Comparison of ENCODE assay signal across 8 mouse cellular contexts in the genomic region with DNA sequence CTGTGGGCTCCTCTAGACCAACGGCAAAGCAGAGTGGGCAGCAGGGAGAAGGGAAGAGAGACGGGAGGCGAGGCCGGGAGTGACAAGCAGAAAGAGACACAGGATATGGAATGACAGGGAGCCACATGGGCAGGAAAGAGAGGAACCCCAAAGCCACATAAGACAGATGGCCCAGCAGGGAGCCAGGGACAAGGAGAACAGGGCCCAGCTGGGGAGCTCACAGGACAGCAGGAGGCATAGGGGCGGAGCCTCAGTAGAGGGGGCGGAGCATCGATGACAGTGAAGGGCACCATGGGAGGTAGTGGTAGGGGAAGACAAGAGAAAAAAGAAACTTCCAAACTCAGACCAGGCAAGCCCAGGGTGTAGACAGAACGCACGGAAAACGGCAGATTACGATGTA. TPM values are rescaled to one million over a fixed set of nuclear protein-coding genes. Genes with fewer than 3 reads are reported as not detected.
DNase-seq lines count a peak whose midpoint lies in the region; ATAC-seq and TF ChIP-seq lines count a peak whose summit lies in the region.

No protein-coding gene starts in this region.

- no peaks in the 10 kb centered on the region for H3K9me3 ChIP-seq in lung, embryonic 14.5 days (ENCODE audit: low read depth, low read length)
- no peaks in the 10 kb centered on the region for H3K9me3 ChIP-seq in hindbrain, embryonic 13.5 days
- H3K9me3 ChIP-seq in liver, postnatal 0 days (ENCODE audit: low read length): no peaks in the 10 kb centered on the region

- H3K27ac ChIP-seq in lung, embryonic 14.5 days (ENCODE audit: low read depth): peak overlapping the region; percentile 21; the same call in 1 of the 2 replicates
- peak overlapping the region; percentile 60; the same call in 1 of the 2 replicates for H3K27ac ChIP-seq in hindbrain, embryonic 13.5 days
- H3K27ac ChIP-seq in liver, postnatal 0 days (ENCODE audit: low read depth): peak overlapping the region; percentile 44; the same call in 1 of the 2 replicates

- DNase-seq in CD4-positive, CD25-positive, alpha-beta regulatory T cell, adult 2 months (ENCODE audit: low read depth, low spot score): peak; percentile 37
- DNase-seq in lung, embryonic 14.5 days: peak; percentile 49
- no peak for DNase-seq in lung, postnatal 14 days
- DNase-seq in liver, postnatal 0 days: peak; percentile 62
- no peak for DNase-seq in left cerebral cortex, postnatal 14 days (ENCODE audit: low spot score in 2 of 2)
- no peak for DNase-seq in embryo, embryonic 10 days (ENCODE audit: low spot score)

- no peaks in the 10 kb centered on the region for H3K27me3 ChIP-seq in lung, embryonic 14.5 days (ENCODE audit: insufficient read depth, low read length)
- H3K27me3 ChIP-seq in hindbrain, embryonic 13.5 days: no peaks in the 10 kb centered on the region
- H3K27me3 ChIP-seq in liver, postnatal 0 days (ENCODE audit: insufficient read depth, low read length): no peaks in the 10 kb centered on the region

- TF ChIP-seq CTCF in lung, embryonic 14.5 days (IDR thresholded peaks at IDR 0.05; ENCODE audit: low read depth): no peak
- no peak for TF ChIP-seq CTCF in liver, postnatal 0 days (IDR thresholded peaks at IDR 0.05; ENCODE audit: low read depth)

- no peaks in the 10 kb centered on the region for H3K36me3 ChIP-seq in lung, embryonic 14.5 days (ENCODE audit: insufficient read depth)
- no peaks in the 10 kb centered on the region for H3K36me3 ChIP-seq in hindbrain, embryonic 13.5 days
- H3K36me3 ChIP-seq in liver, postnatal 0 days (replicated peaks; ENCODE audit: insufficient read depth, low read length): no peaks in the 10 kb centered on the region

- H3K9ac ChIP-seq in lung, embryonic 14.5 days: no peak overlapping the region
- H3K9ac ChIP-seq in hindbrain, embryonic 13.5 days: 0 out of 2 replicates have a peak overlapping the region, but pooled peaks have one; percentile 24
- no peak overlapping the region for H3K9ac ChIP-seq in liver, postnatal 0 days (replicated peaks)

- ATAC-seq in CD4-positive, CD25-positive, alpha-beta regulatory T cell, adult 4 months: no peak
- ATAC-seq in lung, embryonic 14.5 days (ENCODE audit: insufficient read depth): peak; percentile 18; the same call in 1 of the 2 replicates
- no peak for ATAC-seq in hindbrain, embryonic 13.5 days (ENCODE audit: low FRiP score)
- ATAC-seq in liver, postnatal 0 days: peak; percentile 22

- no peak overlapping the region for H3K4me2 ChIP-seq in lung, embryonic 14.5 days
- no peak overlapping the region for H3K4me2 ChIP-seq in hindbrain, embryonic 13.5 days
- H3K4me2 ChIP-seq in liver, postnatal 0 days (ENCODE audit: low read depth, low read length): no peak overlapping the region

- no peak overlapping the region for H3K4me3 ChIP-seq in lung, embryonic 14.5 days (ENCODE audit: low read depth, low read length)
- no peak overlapping the region for H3K4me3 ChIP-seq in hindbrain, embryonic 13.5 days
- no peak overlapping the region for H3K4me3 ChIP-seq in liver, postnatal 0 days (ENCODE audit: low read depth, low read length)

- 38% methylated on average over 11 of the region's 11 CpGs for WGBS in lung, embryonic 14.5 days
- WGBS in hindbrain, embryonic 13.5 days: 39% methylated on average over 11 of the region's 11 CpGs
- WGBS in liver, postnatal 0 days (ENCODE audit: insufficient replicate concordance): 43% methylated on average over 10 of the region's 11 CpGs

- peaks cover 9% of the 10 kb centered on the region; the same call in 1 of the 2 replicates for H3K4me1 ChIP-seq in lung, embryonic 14.5 days (ENCODE audit: insufficient read depth)
- H3K4me1 ChIP-seq in hindbrain, embryonic 13.5 days (replicated peaks): peaks cover 40% of the 10 kb centered on the region
- peaks cover 17% of the 10 kb centered on the region for H3K4me1 ChIP-seq in liver, postnatal 0 days (ENCODE audit: insufficient read depth)

- intact Hi-C loops in left cerebral cortex, postnatal 14 days (cut with DNase I): no loop called here

- no peak for TF ChIP-seq EP300 in liver, postnatal 0 days (IDR thresholded peaks at IDR 0.05; ENCODE audit: low read depth)

RNA-seq across cellular contexts. Expression of a gene that starts 55.6 kb away (rescaled TPM):
- under 1 TPM; 0.89 to 0.98 TPM for polyA plus RNA-seq in CD4-positive, CD25-positive, alpha-beta regulatory T cell, adult 4 months (2017; shearing (Covaris generic))
- 6.9 TPM in 2 replicates for polyA plus RNA-seq in lung, embryonic 14.5 days (2014; fragmentation: Nextera tagmentation; extraction: Ambion mirVana)
- polyA plus RNA-seq in hindbrain, embryonic 13.5 days (2015; fragmentation: Nextera tagmentation; extraction: Ambion mirVana): 2.4 and 2.7 TPM in 2 replicates
- polyA plus RNA-seq in liver, postnatal 0 days (2015; fragmentation: Nextera tagmentation; extraction: Ambion mirVana): 2.7 and 3.1 TPM in 2 replicates
- total RNA-seq in left cerebral cortex, postnatal 14 days (2021): 10 to 100 TPM; 55.8 to 63.6 TPM

Comparison
In these comparisons a context has a peak if more than half of its experiments do, and no peak if none do; other contexts are left out.
1. DNase-seq: peak in CD4-positive, CD25-positive, alpha-beta regulatory T cell, adult 2 months (single experiment), lung, embryonic 14.5 days (single experiment) and liver, postnatal 0 days (single experiment); none in lung, postnatal 14 days (single experiment), left cerebral cortex, postnatal 14 days (0 of 2) and embryo, embryonic 10 days (single experiment).
2. ATAC-seq: peak in lung, embryonic 14.5 days (single experiment) and liver, postnatal 0 days (single experiment); none in CD4-positive, CD25-positive, alpha-beta regulatory T cell, adult 4 months (single experiment) and hindbrain, embryonic 13.5 days (single experiment).
3. Peak in every context shown above with its lines, with median percentiles within 50 percentile points of each other: H3K27ac ChIP-seq.